Mouse (Mus musculus) frontal cortex, postnatal 14 days (tissue): ENCODE results near the gene Gm20458.

Experiments
- DNase-seq, 2 experiments: peaks; one replicate each; pipeline ENCODE4 v3.0.0; 2022; ENCODE audit warnings: low spot score in 2 of 2

The Gm20458 gene

GRCm38 (mm10) chr2:164453887-164454500, 6.8 kb upstream of the Gm20458 start:
- no peak for DNase-seq

DNA sequence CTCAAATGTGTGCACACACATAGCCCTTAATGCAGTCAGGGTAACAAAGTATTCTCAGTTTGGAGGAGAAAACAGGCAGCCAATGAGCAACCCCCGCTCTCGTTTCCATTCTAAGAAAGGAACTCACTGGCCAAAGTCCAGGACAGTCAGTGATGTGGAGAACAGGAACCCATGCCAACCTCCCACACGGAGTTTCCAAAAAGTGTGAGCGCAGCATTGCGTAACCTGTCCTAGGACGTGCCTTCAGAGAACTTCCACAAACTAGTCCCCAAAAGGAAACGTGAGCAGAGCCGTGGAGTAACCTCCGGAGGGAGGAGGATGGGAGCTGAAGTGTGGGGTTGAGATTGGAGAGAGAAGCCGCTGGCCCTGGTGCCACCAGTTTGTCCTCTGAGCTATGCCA, 5.9 kb upstream of the Gm20458 start:
- DNase-seq, result peak; percentile 64 to 75

DNA sequence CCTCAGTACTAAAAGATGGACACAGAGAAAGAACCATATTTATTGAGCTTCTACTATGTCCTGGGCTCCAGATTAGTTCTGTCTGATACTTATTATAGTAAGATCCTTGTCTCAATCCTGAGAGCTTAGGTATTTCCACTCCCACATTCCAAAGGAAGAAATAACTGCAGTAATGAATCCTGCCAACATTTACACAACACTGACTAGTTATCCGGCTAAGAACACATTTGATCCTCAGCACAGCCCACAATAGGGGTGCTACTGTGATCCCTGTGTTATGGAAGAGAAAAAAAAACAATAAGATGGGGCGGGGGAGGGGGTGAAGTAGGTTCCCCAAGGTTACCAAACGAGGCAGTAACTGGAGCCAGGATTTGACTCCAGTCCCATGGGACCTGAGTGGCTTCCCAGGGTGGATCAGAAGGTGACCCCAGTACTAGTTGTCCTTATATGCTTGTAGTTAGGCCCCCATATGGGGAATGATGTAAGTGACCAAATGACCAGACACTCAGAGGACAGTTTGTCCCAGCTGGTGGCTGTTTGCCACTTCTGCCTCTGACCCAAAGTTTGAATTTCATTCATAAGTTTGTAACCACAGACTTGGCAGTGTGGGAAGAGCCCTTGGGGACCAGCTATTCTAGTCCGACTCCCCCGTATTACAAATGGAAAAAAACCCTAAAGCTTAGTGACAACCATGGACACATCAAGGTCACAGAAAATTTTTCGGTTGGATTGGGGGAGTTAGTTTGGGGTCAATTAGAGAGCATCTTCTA, 5.2 kb upstream of the Gm20458 start:
- DNase-seq, result no peak

DNA sequence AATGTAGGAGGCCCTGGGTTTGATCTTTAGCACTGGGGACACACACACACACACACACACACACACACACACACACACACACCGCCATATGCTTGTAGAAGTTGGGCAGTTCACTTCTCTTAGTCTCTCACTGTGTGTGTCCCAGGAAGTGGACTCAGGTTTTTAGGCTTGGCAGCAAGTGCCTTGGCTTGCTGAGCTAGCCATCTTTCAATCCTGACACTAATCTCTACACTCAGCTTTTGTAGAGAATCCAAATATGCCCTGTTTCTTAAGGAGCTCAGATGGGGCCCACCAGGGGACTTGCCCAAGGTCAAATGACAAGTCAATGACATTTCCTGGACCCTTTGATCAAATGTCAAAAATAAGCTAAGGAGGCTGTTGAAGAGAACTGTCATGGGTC, 4.4 kb upstream of the Gm20458 start:
- DNase-seq, result no peak

- peak in 1 of 2 experiments; percentile 26 for DNase-seq
Measured at GRCm38 (mm10) chr2:164456864-164457300, 3.9 kb upstream of the Gm20458 start, which contains the start of gene Sys1. Sys1 (plus strand) TSS chr2:164456964.

GRCm38 (mm10) chr2:164457942-164458341, 2.8 kb upstream of the Gm20458 start:
- no peak for DNase-seq

DNA sequence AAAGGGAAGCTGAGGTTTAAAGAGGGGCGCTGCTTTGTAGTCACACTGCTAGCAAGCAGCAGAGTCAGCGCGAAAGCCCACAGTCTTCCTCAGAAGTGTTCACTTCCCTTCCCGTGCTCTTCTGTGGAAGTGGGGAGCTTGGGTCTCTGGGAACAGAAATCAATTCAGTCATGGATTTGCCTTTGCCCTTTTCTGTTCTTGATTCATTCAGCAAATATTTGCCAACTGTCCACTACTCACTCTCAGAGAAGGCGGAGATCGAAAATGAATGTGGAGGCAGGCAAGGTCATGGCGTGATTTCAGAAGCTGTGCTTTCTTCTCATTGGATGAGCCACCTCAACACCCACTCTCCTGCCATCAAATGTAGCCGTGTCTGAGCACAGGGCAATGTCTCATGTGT, 2.2 kb upstream of the Gm20458 start:
- DNase-seq, result no peak

DNA sequence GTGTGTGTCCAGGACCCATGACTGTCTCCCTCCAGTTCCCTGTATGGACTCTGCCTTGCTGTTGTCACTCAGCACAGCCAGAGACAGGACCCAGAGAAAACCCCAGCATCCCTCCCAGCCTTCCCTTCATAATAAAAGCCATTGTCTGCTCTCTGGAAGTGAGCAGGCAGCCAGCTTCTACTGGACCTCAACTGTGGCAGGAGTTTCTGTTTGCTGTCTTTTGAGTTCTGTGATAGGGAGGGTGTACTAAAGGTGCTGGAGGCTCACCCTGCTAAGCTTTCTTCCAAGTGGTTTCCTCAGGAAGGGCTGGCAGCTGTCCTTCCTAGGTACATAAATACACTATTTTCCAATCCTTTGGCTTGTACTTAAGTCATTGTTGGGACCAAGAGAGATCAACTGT, 4.4 kb downstream of the Gm20458 start:
- DNase-seq, result no peak

GRCm38 (mm10) chr2:164466787-164467186, 6.0 kb downstream of the Gm20458 start:
- DNase-seq, result no peak

GRCm38 (mm10) chr2:164470254-164470653, 9.5 kb downstream of the Gm20458 start:
- no peak for DNase-seq

GRCm38 (mm10) chr2:164473624-164474023, 12.9 kb downstream of the Gm20458 start, which contains the start of gene Trp53tg5:
Trp53tg5 (minus strand) TSS chr2:164473724.
- no peak for DNase-seq

DNA sequence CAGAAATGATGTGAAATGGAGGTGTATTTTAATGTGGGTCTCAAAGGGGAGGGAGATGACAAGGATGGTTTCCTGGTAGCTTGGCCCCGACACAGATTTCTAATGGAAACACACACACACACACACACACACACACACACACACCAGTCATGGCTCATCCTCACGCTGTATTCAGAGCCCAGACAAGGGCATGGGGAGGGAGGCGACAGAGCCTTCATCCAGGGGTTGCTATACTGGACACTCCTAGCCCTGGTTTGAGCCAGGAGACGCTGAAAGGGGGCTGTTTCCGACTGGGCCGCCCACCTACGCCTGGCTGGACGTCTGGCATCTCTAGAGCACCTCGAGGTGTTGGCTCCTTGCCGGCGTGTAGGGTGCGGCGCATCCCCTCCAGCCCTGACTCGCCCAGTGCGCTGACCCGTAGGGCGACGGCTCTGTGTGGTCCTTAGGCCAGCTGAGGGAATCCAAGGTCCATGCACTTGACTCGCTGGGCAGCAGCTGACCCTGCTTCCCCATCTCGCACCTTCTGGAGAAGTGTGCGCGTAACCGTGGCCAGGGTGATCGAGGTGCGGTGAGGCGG, 25.0 kb downstream of the Gm20458 start, which contains the start of gene Dbndd2:
Gene Dbndd2 (plus strand): TSS at position 426 of the 577 bp plus-strand sequence.
- DNase-seq, result peak in 1 of 2 experiments; percentile 68

GRCm38 (mm10) chr2:164486258-164487114, 25.7 kb downstream of the Gm20458 start:
- DNase-seq, result peak; percentile 38 to 68

GRCm38 (mm10) chr2:164487115-164487527, 26.4 kb downstream of the Gm20458 start:
- DNase-seq, result no peak

DNA sequence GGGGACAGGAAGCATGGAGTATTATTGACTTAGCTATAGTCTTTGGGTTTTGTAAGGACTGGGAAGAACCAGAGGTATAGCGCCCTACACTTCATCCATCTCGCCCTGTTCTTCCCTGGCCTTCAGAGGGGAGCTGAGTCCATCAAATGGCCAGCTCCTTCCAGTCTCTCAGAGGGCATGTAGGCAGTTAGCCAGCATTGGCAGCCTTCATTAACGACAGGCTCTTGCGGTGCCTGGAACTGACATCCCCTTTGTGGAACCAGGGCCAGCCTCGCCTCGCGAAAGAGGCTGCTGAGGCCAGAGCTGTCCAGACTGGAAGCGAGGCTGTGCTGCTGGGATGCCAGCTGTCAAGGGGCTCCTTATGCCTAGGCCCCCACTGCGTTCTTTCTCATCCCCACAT, 27.0 kb downstream of the Gm20458 start:
- peak; percentile 31 to 37 for DNase-seq

DNA sequence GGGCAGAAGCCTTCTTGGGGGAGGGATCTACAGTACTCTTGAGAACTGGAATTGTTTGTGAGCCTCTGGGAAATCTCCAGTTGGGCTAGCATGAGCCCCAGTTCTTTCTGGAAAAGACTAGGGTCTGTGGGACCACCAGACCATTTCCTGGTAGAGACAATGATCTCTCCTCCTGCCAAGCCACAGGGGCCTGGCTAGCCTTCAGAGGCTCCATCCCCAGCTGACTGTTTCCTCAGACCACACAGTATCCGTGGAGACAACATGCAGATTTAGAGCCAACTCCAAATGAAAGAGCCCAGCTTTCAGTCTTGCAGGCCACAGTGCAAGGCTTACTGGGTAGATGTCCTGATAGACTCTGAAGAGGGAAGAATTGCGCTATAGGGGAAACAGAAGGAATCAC, 33.4 kb downstream of the Gm20458 start:
- no peak for DNase-seq

DNA sequence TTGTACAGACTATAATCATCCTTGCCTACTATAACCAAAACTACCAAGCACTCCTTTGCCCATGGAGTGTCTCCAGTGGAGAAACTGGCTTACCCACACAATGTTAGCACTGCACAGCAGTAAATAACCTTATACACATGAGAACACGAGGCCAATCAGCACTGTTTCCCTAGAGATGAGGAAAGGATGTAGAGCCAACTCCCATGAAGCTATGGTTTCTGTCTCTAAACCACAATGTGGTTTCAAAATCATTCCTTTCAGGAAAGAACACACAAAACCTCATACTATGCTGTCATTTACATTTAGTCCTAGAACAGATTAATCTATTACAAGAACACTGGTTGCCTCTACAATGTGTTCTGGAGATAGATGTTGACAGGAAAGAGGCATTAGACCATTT, 35.6 kb downstream of the Gm20458 start:
- DNase-seq, result no peak

- peak; percentile 80 to 84 for DNase-seq
Measured at GRCm38 (mm10) chr2:164496847-164497690, 36.3 kb downstream of the Gm20458 start, which contains the start of gene Pigt. Pigt (plus strand) TSS chr2:164497520.

GRCm38 (mm10) chr2:164497691-164498268, 37.0 kb downstream of the Gm20458 start:
- DNase-seq, result no peak

DNA sequence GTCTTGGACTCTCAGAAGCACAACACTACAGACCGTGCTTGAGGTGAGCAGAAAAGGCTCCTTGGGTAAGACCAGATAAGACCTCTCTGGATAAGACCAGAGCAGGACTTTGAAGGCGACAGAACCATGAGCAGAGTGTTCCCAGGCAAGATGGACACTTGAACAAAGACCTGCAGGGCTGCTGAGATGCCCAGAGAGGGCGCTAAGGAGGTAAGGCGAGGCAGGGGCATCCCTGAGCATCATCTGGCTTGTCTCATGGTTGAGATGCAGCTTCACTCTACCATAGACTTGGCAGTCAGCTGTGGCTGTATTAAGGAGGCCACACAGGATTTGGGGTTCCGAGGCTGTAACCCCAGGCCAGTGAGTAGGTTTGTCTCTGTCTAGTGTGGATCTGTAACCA, 38.5 kb downstream of the Gm20458 start:
- no peak for DNase-seq
